Mouse (Mus musculus) T-helper 17 cell (primary cell): ENCODE measurements at regions not wholly inside any gene's neighbourhood (a gene's known extent, or its start where the extent isn't known, plus 50 kb on each side); places are given as distances from the start of the nearest gene placed in this dataset.

Experiments
- in situ Hi-C, 2 experiments: fragments of 300-600 bp; cut with MboI, MseI; formaldehyde crosslinking; loops; 1 replicate in 1 of 2; 2 replicates in 1 of 2; pipeline ENCODE4 v1.15.1; 2025; ENCODE audit warnings: high pct_unique_total_duplicates in 2 of 2

GRCm38 (mm10) chr4:24154418-24154817 is 341.8 kb upstream of the Mms22l start:
- in situ Hi-C loops = no loop called here

- in situ Hi-C loops = loop anchor here in 1 of 2 experiments (5.0 kb wide), 1 partner anchor 49 kb away; no protein-coding TSS in a partner anchor
These were observed 322.5 kb upstream of the Mms22l start for GRCm38 (mm10) chr4:24173750-24174149.

- in situ Hi-C loops = no loop called here
These were observed 282.8 kb upstream of the Mms22l start for GRCm38 (mm10) chr4:24213262-24214036.

- in situ Hi-C loops = no loop called here
These were observed 282.3 kb upstream of the Mms22l start for GRCm38 (mm10) chr4:24214037-24214362.

- in situ Hi-C loops = no loop called here
These were observed 277.8 kb upstream of the Mms22l start for GRCm38 (mm10) chr4:24218383-24218934.

- in situ Hi-C loops = no loop called here
These were observed 277.2 kb upstream of the Mms22l start for GRCm38 (mm10) chr4:24219074-24219497.

- in situ Hi-C loops = no loop called here
These were observed 276.7 kb upstream of the Mms22l start for GRCm38 (mm10) chr4:24219583-24219982.

- in situ Hi-C loops = no loop called here
These were observed 251.1 kb upstream of the Mms22l start for GRCm38 (mm10) chr4:24245124-24245523.

- in situ Hi-C loops = no loop called here
These were observed 247.9 kb upstream of the Mms22l start for GRCm38 (mm10) chr4:24248142-24249054.

GRCm38 (mm10) chr4:24249243-24249970 is 246.8 kb upstream of the Mms22l start:
- in situ Hi-C loops = no loop called here

- in situ Hi-C loops = no loop called here
These were observed 218.1 kb upstream of the Mms22l start for GRCm38 (mm10) chr4:24278154-24278553.
